Mouse (Mus musculus) liver, embryonic 14.5 days (tissue): ENCODE results near the gene Cyp2a22.
"Not testable (repeated sequence)": the region's sequence is repeated elsewhere in the genome, so short reads cannot be mapped to it uniquely, and the experiment has no call there.

Experiments
- CTCF ChIP-seq: IDR thresholded peaks from 2 replicates; pipeline ENCODE4 v1.5.1; 2016; ENCODE audit warnings: antibody characterized with exemption, low read depth, control low read depth
- EP300 ChIP-seq: IDR thresholded peaks from 2 replicates; pipeline ENCODE4 v1.6.1; 2016; ENCODE audit warnings: antibody characterized with exemption, low read depth

- TF ChIP-seq CTCF, EP300: not testable (repeated sequence)
Measured at GRCm38 (mm10) chr7:26952671-26953070, 13.5 kb upstream of the Cyp2a22 start.
